Mouse (Mus musculus) hindbrain, embryonic 16.5 days (tissue): ENCODE measurements at regions not wholly inside any gene's neighbourhood (a gene's known extent, or its start where the extent isn't known, plus 50 kb on each side); places are given as distances from the start of the nearest gene placed in this dataset.

ENCODE experiments used
- ATAC-seq: fragments of 200-750 bp; cut with Nextera tagmentation; 2 replicates; pipeline ENCODE4 v1.8.0; 2017; ENCODE audit warnings: moderate TSS enrichment, moderate library complexity
- H3K27ac ChIP-seq: fragments of 300-500 bp; sonication (generic); 2 replicates; pipeline ENCODE4 v1.5.1; 2014; ENCODE audit warnings: low read depth, mild to moderate bottlenecking, control low read depth, low read length, moderate library complexity
- H3K27me3 ChIP-seq: fragments of 300-500 bp; sonication (generic); replicated peaks from 2 replicates; pipeline ENCODE4 v1.6.1; 2014; ENCODE audit warnings: low read length; ENCODE audit not compliant: control insufficient read depth, insufficient read depth
- H3K36me3 ChIP-seq: fragments of 300-500 bp; sonication (generic); 2 replicates; pipeline ENCODE4 v1.6.1; 2014; ENCODE audit warnings: mild to moderate bottlenecking, low read length, moderate library complexity, mixed read lengths; ENCODE audit not compliant: control insufficient read depth, insufficient read depth
- H3K4me1 ChIP-seq: fragments of 300-500 bp; sonication (generic); 2 replicates; pipeline ENCODE4 v1.6.1; 2014; ENCODE audit warnings: low read depth, low read length; ENCODE audit not compliant: control insufficient read depth, insufficient read depth
- H3K4me2 ChIP-seq: fragments of 300-500 bp; sonication (generic); 2 replicates; pipeline ENCODE4 v1.6.1; 2014; ENCODE audit warnings: mild to moderate bottlenecking, low read length, control low read depth, moderate library complexity
- H3K4me3 ChIP-seq: fragments of 300-500 bp; sonication (generic); 2 replicates; pipeline ENCODE4 v1.5.1; 2014; ENCODE audit warnings: mild to moderate bottlenecking, low read length, control low read depth, moderate library complexity
- H3K9ac ChIP-seq: fragments of 300-500 bp; sonication (generic); 2 replicates; pipeline ENCODE4 v1.6.1; 2014; ENCODE audit warnings: low read depth, mild to moderate bottlenecking, control low read depth, low read length, moderate library complexity
- H3K9me3 ChIP-seq: fragments of 300-500 bp; sonication (generic); 2 replicates; pipeline ENCODE4 v1.6.1; 2014; ENCODE audit warnings: mild to moderate bottlenecking, low read length, moderate library complexity; ENCODE audit not compliant: control insufficient read depth
- WGBS: fragments of 180-500 bp; shearing (Covaris S2); extraction: QIAGEN DNeasy Blood & Tissue Kit; methylation state at CpG from one replicate; pipeline ENCODE4 v1.1.7; 2014; 5-methylcytosine and 5-hydroxymethylcytosine counted together

DNA sequence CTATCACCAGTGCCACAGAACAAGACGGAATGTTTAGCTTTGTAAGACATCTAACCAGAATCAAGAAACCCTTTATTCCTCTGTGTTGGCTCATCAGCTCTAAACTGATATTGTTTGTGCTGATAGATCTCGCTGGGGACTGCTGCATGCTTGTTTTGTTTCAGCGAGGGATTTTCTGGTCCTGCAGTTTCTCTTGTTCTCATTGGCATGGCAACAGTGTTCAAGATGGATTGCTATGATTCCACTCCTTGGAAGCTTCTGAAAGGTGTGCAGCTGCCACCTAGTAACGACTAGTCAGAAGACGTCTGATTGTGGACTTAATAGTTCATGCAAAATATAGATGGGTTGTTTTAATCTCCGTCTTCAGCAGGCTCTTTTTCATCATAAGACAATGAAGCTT lies 591.2 kb downstream of the Sorcs1 start:
- Histone ChIP-seq H3K9ac (no peak overlapping the region), H3K4me2 (peak overlapping the region; percentile 11; the same call in 1 of the 2 replicates)
- 15% methylated on average over 6 of the region's 6 CpGs for WGBS

DNA sequence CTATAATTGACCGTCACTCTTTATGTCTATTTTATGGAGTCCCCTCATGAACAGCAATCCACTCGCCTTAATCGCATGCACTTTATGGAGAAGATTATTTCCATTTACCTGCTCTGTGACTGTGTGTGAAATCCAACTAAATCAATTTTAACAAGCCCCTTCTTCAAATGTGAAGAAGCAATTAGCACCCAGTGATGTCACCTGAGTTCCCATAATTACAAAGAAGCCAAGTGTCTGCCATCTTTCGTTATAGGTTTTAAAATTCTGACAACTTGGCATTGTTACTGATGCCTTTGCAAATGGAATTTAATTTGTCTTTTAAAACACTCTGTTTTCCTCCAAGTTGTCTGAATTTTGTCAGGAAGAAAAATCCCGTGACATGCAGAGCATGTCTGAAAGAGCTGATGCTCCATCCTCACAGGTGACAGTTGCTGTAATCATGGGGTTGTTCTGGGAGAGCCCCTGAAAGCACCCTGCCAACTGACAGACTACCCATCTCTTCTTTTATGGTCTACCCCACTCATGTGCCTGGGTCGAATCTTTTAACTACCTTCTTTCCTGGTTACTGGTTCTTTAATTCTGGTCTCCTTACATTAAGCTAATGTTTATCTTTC lies 600.9 kb downstream of the Sorcs1 start:
- Histone ChIP-seq H3K4me1 (no peaks in the 10 kb centered on the region; the same call in 1 of the 2 replicates), H3K4me2 (no peak overlapping the region), H3K36me3 (no peaks in the 10 kb centered on the region), H3K9ac (no peak overlapping the region), H3K27me3 (no peaks in the 10 kb centered on the region), H3K27ac (no peak overlapping the region), H3K4me3 (no peak overlapping the region), H3K9me3 (no peaks in the 10 kb centered on the region)
- WGBS, result 80% methylated on average over 6 of the region's 6 CpGs
- ATAC-seq, result no peak

More for the DNA sequence above, 591.2 kb downstream of the Sorcs1 start:
- Histone ChIP-seq H3K27ac (peak overlapping the region; percentile 40; the same call in 1 of the 2 replicates), H3K27me3 (no peaks in the 10 kb centered on the region), H3K9me3 (no peaks in the 10 kb centered on the region), H3K4me3 (no peak overlapping the region), H3K36me3 (no peaks in the 10 kb centered on the region), H3K4me1 (peaks cover 3% of the 10 kb centered on the region; the same call in 1 of the 2 replicates)
- peak; percentile 73 for ATAC-seq

DNA sequence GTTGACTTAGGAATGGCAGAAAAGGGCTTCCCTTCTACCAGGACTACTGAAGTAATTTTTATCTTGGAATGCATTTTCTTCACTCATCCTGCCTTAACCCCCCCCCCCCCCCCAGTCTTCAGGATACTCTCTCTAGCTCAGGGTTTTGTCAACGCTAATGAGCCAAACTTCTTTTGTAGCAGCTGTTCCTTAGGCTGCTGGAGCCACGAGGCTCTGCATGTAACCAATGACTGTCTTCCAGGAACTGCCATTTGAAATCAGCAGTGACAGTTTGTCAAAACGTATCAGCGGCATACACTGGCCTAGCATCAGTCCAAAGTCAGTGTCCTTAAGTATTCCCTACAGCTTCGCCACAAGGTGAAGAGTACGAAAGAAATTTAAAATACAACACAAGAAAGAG lies 618.0 kb downstream of the Sorcs1 start:
- ATAC-seq, result no peak
- Histone ChIP-seq H3K36me3 (no peaks in the 10 kb centered on the region), H3K4me2 (no peak overlapping the region), H3K4me1 (no peaks in the 10 kb centered on the region), H3K9ac (no peak overlapping the region), H3K4me3 (no peak overlapping the region), H3K9me3 (no peaks in the 10 kb centered on the region), H3K27ac (no peak overlapping the region), H3K27me3 (no peaks in the 10 kb centered on the region)
- WGBS, result 64% methylated on average over 6 of the region's 6 CpGs

DNA sequence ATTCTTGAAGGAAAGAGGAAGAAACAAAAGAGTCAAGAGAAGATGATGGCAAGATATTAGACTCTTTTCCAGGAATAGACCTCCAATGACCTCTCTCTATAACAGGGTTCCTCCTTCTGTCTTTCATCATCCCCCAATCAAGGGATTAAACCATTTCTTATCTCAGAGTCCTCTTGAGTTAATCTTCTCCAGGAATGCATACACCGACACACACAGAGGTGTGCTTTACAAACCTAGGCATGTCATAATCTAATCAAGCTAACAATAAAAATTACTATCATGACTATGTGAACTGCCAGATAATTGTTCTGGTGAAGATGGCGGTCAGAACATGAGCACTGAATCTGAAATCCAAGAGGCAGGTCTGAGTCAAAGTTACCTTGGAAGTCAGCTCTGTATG lies 625.5 kb downstream of the Sorcs1 start:
- Histone ChIP-seq H3K27me3 (no peaks in the 10 kb centered on the region), H3K4me3 (no peak overlapping the region), H3K9ac (no peak overlapping the region), H3K4me2 (no peak overlapping the region), H3K9me3 (no peaks in the 10 kb centered on the region), H3K4me1 (no peaks in the 10 kb centered on the region), H3K36me3 (no peaks in the 10 kb centered on the region), H3K27ac (no peak overlapping the region)
- WGBS, result 97% methylated on average over 2 of the region's 2 CpGs
- ATAC-seq, result no peak

DNA sequence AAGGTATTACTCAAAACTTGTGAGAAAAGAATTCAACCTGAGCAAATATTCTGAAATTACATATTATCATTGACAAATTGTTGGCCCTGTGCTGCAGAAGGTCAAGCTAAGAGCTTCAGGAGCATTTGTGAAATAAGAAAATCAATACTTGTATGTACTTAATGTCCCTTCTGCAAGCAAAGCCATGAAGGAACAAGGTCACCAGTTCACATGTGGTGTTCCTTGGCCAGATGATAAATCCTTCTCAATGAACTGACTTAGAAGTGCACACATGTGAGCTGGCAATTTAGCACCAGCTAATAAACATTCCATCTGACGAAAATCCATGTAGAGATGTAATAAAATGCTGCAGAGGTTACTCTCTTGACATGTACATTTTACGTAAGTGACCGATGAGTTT lies 632.7 kb downstream of the Sorcs1 start:
- WGBS, result 94% methylated on average over 3 of the region's 3 CpGs
- no peak for ATAC-seq
- no peaks in the 10 kb centered on the region for H3K4me1 ChIP-seq

DNA sequence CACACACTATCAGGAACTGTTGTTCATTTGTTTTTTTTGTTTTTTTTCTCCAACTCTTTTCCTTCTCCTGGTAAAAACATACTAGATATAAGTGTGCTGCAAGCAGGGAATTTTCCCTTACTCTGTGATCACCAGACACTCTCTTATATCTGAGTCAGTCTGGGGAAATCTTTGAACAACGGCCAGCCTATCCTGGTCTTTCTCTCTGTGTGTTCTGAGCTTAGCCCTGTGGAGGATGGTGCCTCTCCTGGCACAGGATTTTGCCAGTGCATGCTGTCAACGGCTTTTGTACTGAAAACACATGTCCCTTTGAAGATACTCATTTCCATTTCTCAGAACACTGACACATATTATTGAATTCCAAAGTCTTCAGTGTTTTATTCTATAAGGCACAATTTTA lies 664.8 kb downstream of the Sorcs1 start:
- Histone ChIP-seq H3K4me1 (no peaks in the 10 kb centered on the region), H3K4me3 (no peak overlapping the region), H3K9ac (no peak overlapping the region), H3K27me3 (no peaks in the 10 kb centered on the region), H3K27ac (no peak overlapping the region), H3K36me3 (no peaks in the 10 kb centered on the region), H3K4me2 (no peak overlapping the region), H3K9me3 (no peaks in the 10 kb centered on the region)
- 33% methylated on average over 2 of the region's 2 CpGs for WGBS
- ATAC-seq, result peak; percentile 45; the same call in 1 of the 2 replicates

More for the DNA sequence above, 632.7 kb downstream of the Sorcs1 start:
- Histone ChIP-seq H3K27ac (no peak overlapping the region), H3K36me3 (no peaks in the 10 kb centered on the region), H3K27me3 (no peaks in the 10 kb centered on the region), H3K4me3 (no peak overlapping the region), H3K4me2 (no peak overlapping the region), H3K9me3 (no peaks in the 10 kb centered on the region), H3K9ac (no peak overlapping the region)

DNA sequence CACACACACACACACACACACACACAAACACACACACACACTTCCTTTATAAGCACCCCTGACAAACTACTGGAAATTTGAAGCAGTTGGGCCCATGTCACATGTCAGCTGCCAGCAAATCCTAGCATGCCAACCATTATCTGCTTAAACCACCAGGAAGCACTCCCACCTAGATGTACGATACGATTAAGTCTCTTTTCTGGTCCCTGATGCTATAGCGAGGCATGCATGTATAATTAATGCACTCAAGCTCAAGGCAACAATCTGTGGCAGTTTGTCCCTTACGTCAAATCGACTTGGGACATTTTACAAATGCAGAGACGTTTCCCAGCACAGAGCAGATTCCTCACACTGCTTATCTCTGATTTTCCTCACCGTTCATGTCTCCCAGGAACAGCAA lies 673.2 kb downstream of the Sorcs1 start:
- Histone ChIP-seq H3K9me3 (no peaks in the 10 kb centered on the region), H3K9ac (no peak overlapping the region), H3K4me2 (peak overlapping the region; percentile 34), H3K4me1 (no peaks in the 10 kb centered on the region), H3K36me3 (no peaks in the 10 kb centered on the region), H3K27me3 (no peaks in the 10 kb centered on the region), H3K27ac (no peak overlapping the region), H3K4me3 (no peak overlapping the region)
- 27% methylated on average over 7 of the region's 7 CpGs for whole genome bisulfite sequencing
- no peak for ATAC-seq

DNA sequence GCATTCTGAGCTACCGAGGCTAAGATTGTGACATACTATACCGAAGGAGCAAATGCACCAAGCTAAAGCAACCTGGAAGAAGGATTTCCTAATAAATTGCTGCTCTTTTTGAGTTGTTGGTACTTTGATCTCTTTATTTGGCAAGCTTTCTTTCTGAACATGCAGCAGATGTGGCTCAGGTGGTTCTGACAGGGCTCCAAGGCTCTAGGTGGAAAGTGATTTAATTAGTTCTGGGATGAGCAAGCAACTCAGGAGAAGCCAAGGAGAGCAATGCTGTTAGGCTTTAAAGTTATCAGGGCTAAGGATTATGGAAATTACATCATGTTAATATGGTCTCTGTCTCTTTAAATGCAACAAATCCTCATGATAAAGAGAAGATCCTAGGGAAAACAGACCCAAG lies 692.6 kb downstream of the Sorcs1 start:
- Histone ChIP-seq H3K9me3 (no peaks in the 10 kb centered on the region), H3K9ac (no peak overlapping the region), H3K4me3 (no peak overlapping the region), H3K27ac (no peak overlapping the region), H3K4me1 (no peaks in the 10 kb centered on the region), H3K4me2 (no peak overlapping the region), H3K27me3 (no peaks in the 10 kb centered on the region), H3K36me3 (no peaks in the 10 kb centered on the region)
- no peak for ATAC-seq
- WGBS, result 84% methylated on average over 2 of the region's 2 CpGs

DNA sequence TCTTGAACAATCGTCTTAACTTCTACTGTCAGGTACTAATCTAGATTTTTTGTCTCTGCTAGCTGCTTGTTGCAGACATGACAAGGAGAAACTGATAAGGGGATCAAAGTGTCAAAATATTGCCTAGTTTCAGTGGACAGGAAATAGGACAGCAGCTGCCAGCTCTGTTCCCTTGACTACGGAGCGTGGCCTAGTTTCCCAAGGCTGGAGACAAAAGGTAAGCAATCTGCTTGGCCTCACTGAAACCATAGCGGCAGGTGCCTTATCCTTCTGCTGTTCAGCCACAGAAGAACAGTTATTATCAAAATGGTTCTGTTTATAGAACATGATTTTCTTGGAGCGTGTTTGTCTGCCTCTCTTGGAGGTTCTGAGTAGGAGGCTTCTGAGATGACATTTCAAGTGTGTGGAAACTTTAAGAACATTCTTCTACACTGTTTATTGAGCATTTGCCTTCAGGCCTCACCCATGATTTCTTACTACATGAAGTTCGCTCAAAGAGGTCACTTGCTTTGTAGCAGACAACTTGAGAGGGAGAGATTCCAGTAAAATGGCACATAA lies 712.1 kb downstream of the Sorcs1 start:
- ATAC-seq, result no peak
- WGBS, result 76% methylated on average over 6 of the region's 6 CpGs

More for the DNA sequence above, 712.1 kb downstream of the Sorcs1 start:
- Histone ChIP-seq H3K9ac (no peak overlapping the region), H3K9me3 (no peaks in the 10 kb centered on the region), H3K36me3 (no peaks in the 10 kb centered on the region), H3K4me2 (no peak overlapping the region), H3K27ac (no peak overlapping the region), H3K4me1 (no peaks in the 10 kb centered on the region), H3K27me3 (no peaks in the 10 kb centered on the region), H3K4me3 (no peak overlapping the region)
